Mouse (Mus musculus) ES-Bruce4 (cell line): ENCODE data around the gene Nrg3. TPM values are rescaled to one million over a fixed set of nuclear protein-coding genes. Genes with fewer than 3 reads are reported as not detected.

ENCODE experiments used
- H3K27ac ChIP-seq: 2 replicates; pipeline ENCODE4 v1.5.1; 2012; ENCODE audit warnings: low read length, inconsistent platforms; ENCODE audit not compliant: insufficient read depth
- H3K27me3 ChIP-seq: 2 replicates; pipeline ENCODE4 v1.6.1; 2012; ENCODE audit warnings: mild to moderate bottlenecking, low read length, inconsistent platforms; ENCODE audit not compliant: control insufficient read depth, poor library complexity, insufficient read depth, severe bottlenecking
- H3K36me3 ChIP-seq: 2 replicates; pipeline ENCODE4 v1.6.1; 2012; ENCODE audit warnings: inconsistent platforms, mild to moderate bottlenecking, low read length, moderate library complexity; ENCODE audit not compliant: control insufficient read depth, poor library complexity, insufficient read depth, severe bottlenecking
- H3K4me1 ChIP-seq: one replicate; pipeline ENCODE4 v1.8.1; 2011; ENCODE audit warnings: low read length; ENCODE audit not compliant: control insufficient read depth, insufficient read depth
- H3K4me3 ChIP-seq: 2 replicates; pipeline ENCODE4 v1.5.1; 2011; ENCODE audit warnings: low read depth, mild to moderate bottlenecking, low read length
- H3K9ac ChIP-seq: 2 replicates; pipeline ENCODE4 v1.6.1; 2012; ENCODE audit warnings: low read depth, mild to moderate bottlenecking, inconsistent platforms; ENCODE audit not compliant: poor library complexity, severe bottlenecking
- H3K9me3 ChIP-seq: replicated peaks from 2 replicates; pipeline ENCODE4 v1.6.1; 2012; ENCODE audit warnings: mild to moderate bottlenecking, low read length, inconsistent platforms; ENCODE audit not compliant: control insufficient read depth, poor library complexity, insufficient read depth, severe bottlenecking
- CTCF ChIP-seq: IDR thresholded peaks from one replicate; pipeline ENCODE4 v1.8.1; 2011; ENCODE audit warnings: low read depth, low read length
- EP300 ChIP-seq: IDR thresholded peaks from 2 replicates; pipeline ENCODE4 v1.6.1; 2011; ENCODE audit warnings: low read depth, low read length; ENCODE audit not compliant: insufficient read depth
- POLR2A ChIP-seq: IDR thresholded peaks from one replicate; pipeline ENCODE4 v1.8.1; 2011; ENCODE audit warnings: low read length; ENCODE audit not compliant: insufficient read depth
- polyA plus RNA-seq: library from polyadenylated mRNA; stranded (reverse); fragments of >200 nt; gene quantifications from 2 replicates; pipeline ENCODE4 v1.2.4, GENCODE M21; 2011; ENCODE audit warnings: low read depth; ENCODE audit not compliant: missing spikeins, insufficient read depth, insufficient read length

Gene Nrg3
- polyA plus RNA-seq, 1 experiment: not detected

- Histone ChIP-seq H3K27ac (no peak overlapping the region), H3K27me3 (no peaks in the 10 kb centered on the region), H3K4me3 (no peak overlapping the region), H3K9me3 (no peaks in the 10 kb centered on the region), H3K36me3 (no peaks in the 10 kb centered on the region), H3K4me1 (no peaks in the 10 kb centered on the region), H3K9ac (no peak overlapping the region)
- TF ChIP-seq POLR2A (no peak), EP300 (no peak), CTCF (no peak)
Observed at GRCm38 (mm10) chr14:39106776-39107175, 366.1 kb downstream of the Nrg3 start.

- TF ChIP-seq POLR2A: no peak
- TF ChIP-seq CTCF: no peak
- no peak for TF ChIP-seq EP300
- no peak overlapping the region for H3K4me3 ChIP-seq
- no peaks in the 10 kb centered on the region for H3K36me3 ChIP-seq
- no peak overlapping the region for H3K9ac ChIP-seq
- no peaks in the 10 kb centered on the region for H3K4me1 ChIP-seq
- H3K9me3 ChIP-seq: no peaks in the 10 kb centered on the region
- H3K27me3 ChIP-seq: no peaks in the 10 kb centered on the region
- H3K27ac ChIP-seq: no peak overlapping the region
Observed at GRCm38 (mm10) chr14:39095219-39095618, 377.7 kb downstream of the Nrg3 start.

- Histone ChIP-seq H3K9me3 (no peaks in the 10 kb centered on the region), H3K4me3 (no peak overlapping the region), H3K27ac (no peak overlapping the region), H3K9ac (no peak overlapping the region), H3K4me1 (no peaks in the 10 kb centered on the region), H3K27me3 (no peaks in the 10 kb centered on the region), H3K36me3 (no peaks in the 10 kb centered on the region)
- TF ChIP-seq CTCF (no peak), POLR2A (no peak), EP300 (no peak)
Observed at GRCm38 (mm10) chr14:39079461-39079860, 393.4 kb downstream of the Nrg3 start.

GRCm38 (mm10) chr14:39051542-39051941, 421.3 kb downstream of the Nrg3 start:
- Histone ChIP-seq H3K27ac (no peak overlapping the region), H3K36me3 (no peaks in the 10 kb centered on the region), H3K9me3 (no peaks in the 10 kb centered on the region), H3K4me3 (no peak overlapping the region), H3K27me3 (no peaks in the 10 kb centered on the region), H3K4me1 (no peaks in the 10 kb centered on the region), H3K9ac (no peak overlapping the region)
- TF ChIP-seq POLR2A (no peak), EP300 (no peak), CTCF (no peak)

- Histone ChIP-seq H3K9me3 (no peaks in the 10 kb centered on the region), H3K36me3 (no peaks in the 10 kb centered on the region), H3K27ac (no peak overlapping the region), H3K9ac (no peak overlapping the region), H3K4me3 (no peak overlapping the region), H3K27me3 (no peaks in the 10 kb centered on the region), H3K4me1 (no peaks in the 10 kb centered on the region)
- TF ChIP-seq CTCF (no peak), POLR2A (no peak), EP300 (no peak)
Observed at GRCm38 (mm10) chr14:39049021-39049420, 423.9 kb downstream of the Nrg3 start.

- no peak for TF ChIP-seq CTCF
- no peak for TF ChIP-seq EP300
- no peak overlapping the region for H3K4me3 ChIP-seq
- no peaks in the 10 kb centered on the region for H3K9me3 ChIP-seq
- H3K36me3 ChIP-seq: no peaks in the 10 kb centered on the region
- no peak overlapping the region for H3K9ac ChIP-seq
- H3K27ac ChIP-seq: no peak overlapping the region
- no peaks in the 10 kb centered on the region for H3K27me3 ChIP-seq
- H3K4me1 ChIP-seq: no peaks in the 10 kb centered on the region
Observed at GRCm38 (mm10) chr14:39044290-39044689, 428.6 kb downstream of the Nrg3 start.
